Comparison of ENCODE assay signal across 10 mouse cellular contexts in genomic region chr13:103102598-103102997, GRCm38 (mm10).
DNase-seq lines count a peak whose midpoint lies in the region; ATAC-seq and TF ChIP-seq lines count a peak whose summit lies in the region.
"Had no signal": no experiment of that assay in that cellular context is flagged by ENCODE, and none has a peak within 500 bp of the region (broad histone marks: within the 10 kb centered on the region; RNA-seq: fewer than 3 reads in every experiment).

No protein-coding gene starts in this region.

- POLR2A ChIA-PET in Patski (lab: Charles Lee), result no interaction called here

- WGBS in intestine, embryonic 16.5 days, result 60% methylated on average over 6 of the region's 6 CpGs
- WGBS in intestine, postnatal 0 days, result 62% methylated on average over 6 of the region's 6 CpGs

- no peaks in the 10 kb centered on the region for H3K36me3 ChIP-seq in intestine, embryonic 16.5 days (ENCODE audit: control insufficient read depth, insufficient read depth, low read length)
- H3K36me3 ChIP-seq in intestine, postnatal 0 days (ENCODE audit: control insufficient read depth, insufficient read depth), result no peaks in the 10 kb centered on the region

- in situ Hi-C loops in Patski (cut with MboI; ENCODE audit: low pct_unique_long_range_greater_than_20kb), result no loop called here

- peak; percentile 36; the same call in 1 of the 2 replicates for ATAC-seq in intestine, embryonic 16.5 days
- no peak; the same call in 1 of the 2 replicates for ATAC-seq in intestine, postnatal 0 days
- peak; percentile 92 for ATAC-seq in Patski
- ATAC-seq: forebrain, embryonic 16.5 days had no signal

- no peaks in the 10 kb centered on the region for H3K27me3 ChIP-seq in intestine, embryonic 16.5 days (replicated peaks; ENCODE audit: control insufficient read depth, insufficient read depth, low read length)
- H3K27me3 ChIP-seq in intestine, postnatal 0 days (replicated peaks; ENCODE audit: control insufficient read depth, insufficient read depth, low read length), result peaks cover under 1% of the 10 kb centered on the region; the same call in 1 of the 2 replicates
- H3K27me3 ChIP-seq in Patski, result no peaks in the 10 kb centered on the region

- CTCF ChIA-PET in Patski (lab: Charles Lee), result no interaction called here

- no peaks in the 10 kb centered on the region for H3K9me3 ChIP-seq in intestine, embryonic 16.5 days (ENCODE audit: control insufficient read depth, low read length)
- H3K9me3 ChIP-seq in intestine, postnatal 0 days (ENCODE audit: control insufficient read depth), result no peaks in the 10 kb centered on the region

- no peak overlapping the region for H3K9ac ChIP-seq in intestine, embryonic 16.5 days (ENCODE audit: low read depth, low read length)
- H3K9ac ChIP-seq in intestine, postnatal 0 days (ENCODE audit: low read depth, low read length), result no peak overlapping the region

- DNase-seq in Muller cell, postnatal 12 days (ENCODE audit: inconsistent ontology term), result peak; percentile 67
- DNase-seq in Patski (ENCODE audit: low read depth, low spot score), result peak; percentile 80
- DNase-seq in left cerebral cortex, adult 8-10 months (ENCODE audit: low spot score in 2 of 2), result peak; percentile 32 to 90
- DNase-seq in spleen, postnatal 14 days (ENCODE audit: low spot score in 2 of 2), result no peak
- DNase-seq in gastrocnemius, postnatal 25 days, result no peak
- DNase-seq: kidney, postnatal 10 days; thymus, postnatal 4 days had no signal

- H3K4me1 ChIP-seq in intestine, embryonic 16.5 days (ENCODE audit: control insufficient read depth, insufficient read depth, low read length), result 0 out of 2 replicates have a peak, but pooled peaks cover 2% of the 10 kb centered on the region
- H3K4me1 ChIP-seq in intestine, postnatal 0 days (replicated peaks; ENCODE audit: control insufficient read depth, insufficient read depth, low read length), result no peaks in the 10 kb centered on the region

- no peak overlapping the region for H3K4me2 ChIP-seq in intestine, embryonic 16.5 days (ENCODE audit: low read depth, low read length)
- H3K4me2 ChIP-seq in intestine, postnatal 0 days (replicated peaks; ENCODE audit: low read depth), result no peak overlapping the region

- TF ChIP-seq CTCF in intestine, postnatal 0 days (IDR thresholded peaks at IDR 0.05; ENCODE audit: low read depth), result no peak
- no peak for TF ChIP-seq CTCF in Patski (IDR thresholded peaks at IDR 0.05)

- no peak overlapping the region for H3K4me3 ChIP-seq in intestine, embryonic 16.5 days (ENCODE audit: low read length)
- H3K4me3 ChIP-seq in intestine, postnatal 0 days (ENCODE audit: low read depth, low read length), result no peak overlapping the region

- H3K27ac ChIP-seq in intestine, embryonic 16.5 days (ENCODE audit: low read length), result no peak overlapping the region
- no peak overlapping the region for H3K27ac ChIP-seq in intestine, postnatal 0 days (ENCODE audit: low read depth, low read length)

Comparison
In these comparisons a context has a peak if more than half of its experiments do, and no peak if none do; other contexts are left out.
1. DNase-seq: peak in Muller cell, postnatal 12 days (single experiment), Patski (single experiment) and left cerebral cortex, adult 8-10 months (2 of 2); none in spleen, postnatal 14 days (0 of 2) and gastrocnemius, postnatal 25 days (single experiment).